Mouse (Mus musculus): ENCODE measurements at regions not wholly inside any gene's neighbourhood (a gene's known extent, or its start where the extent isn't known, plus 50 kb on each side); places are given as distances from the start of the nearest gene placed in this dataset.

DNA sequence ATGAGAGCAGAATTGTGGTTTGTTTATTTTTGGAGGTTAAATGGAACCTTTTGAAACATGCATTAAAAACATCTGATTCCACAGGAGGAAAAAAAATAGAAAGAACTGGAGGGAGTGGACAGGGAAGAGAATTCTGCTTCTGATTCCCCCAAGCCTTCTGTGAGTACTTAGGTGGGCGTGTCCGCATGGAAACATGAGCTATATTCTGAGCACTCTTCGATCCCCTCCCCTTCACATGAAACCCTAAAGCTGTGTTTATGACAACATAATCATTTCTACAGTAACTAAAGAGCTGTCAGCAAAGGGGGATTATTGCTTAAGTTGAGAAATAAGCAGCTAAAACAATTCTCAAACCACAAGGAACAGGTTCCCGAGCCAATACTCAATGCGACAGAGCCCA, 238.4 kb upstream of the Tll1 start:
- ATAC-seq (ENCODE audit: low FRiP score, low read depth): no peak
- no peak for TF ChIP-seq POLR2A (IDR thresholded peaks at IDR 0.05; ENCODE audit: borderline replicate concordance, extremely low read depth, insufficient read depth, insufficient read length)
- peak; percentile 32 for DNase-seq (ENCODE audit: low spot score)
- Histone ChIP-seq H3K9ac (ENCODE audit: low read depth, low read length, severe bottlenecking) (no peak overlapping the region), H3K4me2 (replicated peaks; ENCODE audit: low read depth, low read length, severe bottlenecking) (no peak overlapping the region), H3K27ac (replicated peaks; ENCODE audit: low read depth, low read length) (no peak overlapping the region), H3K9me3 (ENCODE audit: control insufficient read depth, low read length) (no peaks in the 10 kb centered on the region), H3K27me3 (ENCODE audit: control insufficient read depth, insufficient read depth, low read length) (no peaks in the 10 kb centered on the region), H3K4me3 (replicated peaks; ENCODE audit: low read length) (no peak overlapping the region), H3K36me3 (ENCODE audit: control insufficient read depth, insufficient read depth, low read length) (no peaks in the 10 kb centered on the region), H3K4me1 (ENCODE audit: control insufficient read depth, insufficient read depth, low read length) (no peaks in the 10 kb centered on the region)
- WGBS: 63% methylated on average over 5 of the region's 5 CpGs

DNA sequence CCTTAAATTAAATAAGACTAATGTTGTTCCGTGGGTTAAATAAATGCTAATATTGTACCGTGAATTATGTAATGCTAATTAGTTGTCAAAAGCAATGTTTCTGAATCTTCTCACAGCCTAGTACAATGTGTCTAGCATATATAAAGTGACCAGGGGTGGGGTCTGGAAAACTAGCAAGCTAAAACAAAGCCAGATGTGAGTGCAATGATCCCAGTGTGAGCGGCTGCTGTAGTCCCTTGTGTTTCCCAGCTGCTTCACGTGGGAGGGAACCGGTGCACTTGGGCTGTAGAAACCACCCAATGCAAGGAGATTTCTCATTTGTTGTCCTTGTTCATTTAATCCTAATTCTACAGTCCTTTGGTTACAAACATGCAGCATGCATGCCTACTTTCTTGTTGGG, 232.4 kb upstream of the Tll1 start:
- no peak overlapping the region for H3K27ac ChIP-seq (replicated peaks; ENCODE audit: low read depth, low read length)
- H3K9me3 ChIP-seq (ENCODE audit: control insufficient read depth, low read length): no peaks in the 10 kb centered on the region
- no peaks in the 10 kb centered on the region for H3K36me3 ChIP-seq (ENCODE audit: control insufficient read depth, insufficient read depth, low read length)
- no peak overlapping the region for H3K4me3 ChIP-seq (replicated peaks; ENCODE audit: low read length)
- ATAC-seq (ENCODE audit: low FRiP score, low read depth) (no peak), DNase-seq (ENCODE audit: low spot score) (peak; percentile 34)
- TF ChIP-seq POLR2A (IDR thresholded peaks at IDR 0.05; ENCODE audit: borderline replicate concordance, extremely low read depth, insufficient read depth, insufficient read length): no peak
- H3K27me3 ChIP-seq (ENCODE audit: control insufficient read depth, insufficient read depth, low read length): no peaks in the 10 kb centered on the region
- H3K4me2 ChIP-seq (replicated peaks; ENCODE audit: low read depth, low read length, severe bottlenecking): no peak overlapping the region
- no peaks in the 10 kb centered on the region for H3K4me1 ChIP-seq (ENCODE audit: control insufficient read depth, insufficient read depth, low read length)
- no peak overlapping the region for H3K9ac ChIP-seq (ENCODE audit: low read depth, low read length, severe bottlenecking)
- WGBS: 35% methylated on average over 5 of the region's 5 CpGs

DNA sequence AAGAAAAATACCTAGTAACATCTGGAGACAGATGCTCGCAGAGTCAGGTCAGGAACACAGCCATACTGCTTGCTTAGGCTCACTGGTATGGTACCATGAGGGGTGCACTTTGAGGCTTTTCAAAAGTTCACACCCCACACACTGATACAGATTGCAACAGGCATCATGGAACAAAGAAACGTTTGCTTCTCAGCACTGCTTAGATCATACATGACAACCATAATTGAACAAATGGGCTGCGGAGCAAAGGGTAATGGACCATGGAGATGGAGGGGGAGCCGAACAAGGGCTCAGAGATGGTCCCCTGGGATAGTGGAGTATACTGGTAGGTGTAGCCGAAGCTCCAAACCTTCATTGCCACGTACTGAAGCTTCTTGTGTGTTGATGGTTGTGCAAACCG, 228.6 kb upstream of the Tll1 start:
- no peaks in the 10 kb centered on the region for H3K27me3 ChIP-seq (ENCODE audit: control insufficient read depth, insufficient read depth, low read length)
- no peak overlapping the region for H3K27ac ChIP-seq (replicated peaks; ENCODE audit: low read depth, low read length)
- no peak for TF ChIP-seq POLR2A (IDR thresholded peaks at IDR 0.05; ENCODE audit: borderline replicate concordance, extremely low read depth, insufficient read depth, insufficient read length)
- 80% methylated on average over 7 of the region's 7 CpGs for WGBS
- H3K9me3 ChIP-seq (ENCODE audit: control insufficient read depth, low read length): no peaks in the 10 kb centered on the region
- H3K4me2 ChIP-seq (replicated peaks; ENCODE audit: low read depth, low read length, severe bottlenecking): no peak overlapping the region
- H3K4me1 ChIP-seq (ENCODE audit: control insufficient read depth, insufficient read depth, low read length): no peaks in the 10 kb centered on the region
- H3K4me3 ChIP-seq (replicated peaks; ENCODE audit: low read length): no peak overlapping the region
- DNase-seq (ENCODE audit: low spot score) (no peak), ATAC-seq (ENCODE audit: low FRiP score, low read depth) (no peak)
- no peaks in the 10 kb centered on the region for H3K36me3 ChIP-seq (ENCODE audit: control insufficient read depth, insufficient read depth, low read length)
- no peak overlapping the region for H3K9ac ChIP-seq (ENCODE audit: low read depth, low read length, severe bottlenecking)

DNA sequence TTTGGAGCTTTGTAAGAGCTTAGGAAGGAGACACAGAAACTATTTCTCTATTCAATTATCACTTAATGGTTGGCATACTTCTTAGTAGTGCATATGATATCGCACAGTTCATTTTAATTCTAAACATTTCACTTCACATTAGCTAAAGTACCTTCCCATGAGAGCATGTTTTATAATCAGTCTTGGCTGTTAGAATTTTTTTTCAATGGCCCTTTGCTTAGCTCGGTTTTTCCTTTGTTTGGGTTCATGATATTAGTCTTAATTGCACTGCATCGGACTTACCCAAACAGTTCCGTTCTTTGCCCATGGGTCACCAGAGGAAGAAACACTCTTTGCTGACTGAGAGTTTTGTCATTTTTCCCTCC, 216.8 kb upstream of the Tll1 start:
- Histone ChIP-seq H3K27ac (replicated peaks; ENCODE audit: low read depth, low read length) (no peak overlapping the region), H3K27me3 (ENCODE audit: control insufficient read depth, insufficient read depth, low read length) (no peaks in the 10 kb centered on the region), H3K9ac (ENCODE audit: low read depth, low read length, severe bottlenecking) (no peak overlapping the region), H3K4me1 (ENCODE audit: control insufficient read depth, insufficient read depth, low read length) (0 out of 2 replicates have a peak, but pooled peaks cover 2% of the 10 kb centered on the region), H3K4me2 (replicated peaks; ENCODE audit: low read depth, low read length, severe bottlenecking) (no peak overlapping the region), H3K4me3 (replicated peaks; ENCODE audit: low read length) (no peak overlapping the region), H3K9me3 (ENCODE audit: control insufficient read depth, low read length) (no peaks in the 10 kb centered on the region), H3K36me3 (ENCODE audit: control insufficient read depth, insufficient read depth, low read length) (no peaks in the 10 kb centered on the region)
- ATAC-seq (ENCODE audit: low FRiP score, low read depth) (no peak), DNase-seq (ENCODE audit: low spot score) (no peak)
- 66% methylated on average over 4 of the region's 4 CpGs for WGBS
- TF ChIP-seq POLR2A (IDR thresholded peaks at IDR 0.05; ENCODE audit: borderline replicate concordance, extremely low read depth, insufficient read depth, insufficient read length): no peak

DNA sequence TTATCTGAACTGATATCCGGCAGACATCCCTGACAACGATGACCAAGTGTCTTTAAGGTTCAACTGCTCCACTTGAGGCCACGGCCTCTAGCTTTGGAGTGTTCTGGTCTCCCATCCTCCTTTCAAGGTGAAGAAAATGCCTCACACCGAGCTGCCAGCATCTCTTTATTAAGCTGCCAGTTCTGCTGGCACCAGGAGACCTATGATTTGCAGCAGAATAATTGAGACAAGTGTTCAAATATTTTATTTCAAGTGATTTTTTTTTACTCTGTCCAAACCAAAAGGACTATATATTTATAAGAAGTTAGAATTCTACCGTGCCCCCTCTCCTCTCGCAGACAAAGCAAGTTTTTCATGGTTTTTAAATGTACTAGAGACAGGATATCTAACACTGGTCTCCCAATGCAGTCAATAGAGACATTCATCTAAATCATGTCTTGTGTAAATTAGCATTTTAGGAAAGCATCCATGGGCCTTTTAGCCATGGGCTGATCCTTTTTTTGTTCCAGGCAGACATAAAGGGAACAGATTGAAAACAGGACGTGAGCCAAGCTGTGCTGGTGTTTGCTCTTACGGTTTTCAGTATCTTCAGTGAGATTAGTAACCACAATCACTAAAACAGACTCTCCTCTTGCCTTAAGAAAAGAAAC, 216.3 kb upstream of the Tll1 start:
- Histone ChIP-seq H3K27ac (replicated peaks; ENCODE audit: low read depth, low read length) (no peak overlapping the region), H3K36me3 (ENCODE audit: control insufficient read depth, insufficient read depth, low read length) (no peaks in the 10 kb centered on the region), H3K4me1 (ENCODE audit: control insufficient read depth, insufficient read depth, low read length) (0 out of 2 replicates have a peak, but pooled peaks cover 2% of the 10 kb centered on the region), H3K9me3 (ENCODE audit: control insufficient read depth, low read length) (no peaks in the 10 kb centered on the region), H3K9ac (ENCODE audit: low read depth, low read length, severe bottlenecking) (no peak overlapping the region), H3K4me3 (replicated peaks; ENCODE audit: low read length) (no peak overlapping the region), H3K27me3 (ENCODE audit: control insufficient read depth, insufficient read depth, low read length) (no peaks in the 10 kb centered on the region), H3K4me2 (replicated peaks; ENCODE audit: low read depth, low read length, severe bottlenecking) (no peak overlapping the region)
- TF ChIP-seq POLR2A (IDR thresholded peaks at IDR 0.05; ENCODE audit: borderline replicate concordance, extremely low read depth, insufficient read depth, insufficient read length): no peak
- no peak for DNase-seq (ENCODE audit: low spot score)
- WGBS: 63% methylated on average over 8 of the region's 8 CpGs
- ATAC-seq (ENCODE audit: low FRiP score, low read depth): no peak
